ENCODE assay signal across 8 mouse cellular contexts in genomic region chr2:170837824-170838557, GRCm38 (mm10).
DNase-seq lines count a peak whose midpoint lies in the region; ATAC-seq and TF ChIP-seq lines count a peak whose summit lies in the region.

No protein-coding gene starts in this region.

- no peak overlapping the region for H3K4me2 ChIP-seq in liver, embryonic 13.5 days
- H3K4me2 ChIP-seq in intestine, embryonic 16.5 days (ENCODE audit: low read depth, low read length) = no peak overlapping the region

- DNase-seq in ovary, adult 18-20 months (ENCODE audit: low spot score) = peak; percentile 20
- no peak for DNase-seq in ovary, postnatal 10 days (ENCODE audit: low spot score)
- DNase-seq in heart, postnatal 25 days (ENCODE audit: low spot score) = peak; percentile 5
- DNase-seq in liver, embryonic 13.5 days = no peak
- no peak for DNase-seq in left cerebral cortex, adult 8-10 months (ENCODE audit: low spot score in 2 of 2)
- DNase-seq in layer of hippocampus, postnatal 14 days (ENCODE audit: low spot score in 2 of 2) = no peak

- H3K4me3 ChIP-seq in liver, embryonic 13.5 days (replicated peaks) = no peak overlapping the region
- no peak overlapping the region for H3K4me3 ChIP-seq in olfactory bulb, adult 2 months (ENCODE audit: insufficient read depth, low read depth, low read length)
- no peak overlapping the region for H3K4me3 ChIP-seq in intestine, embryonic 16.5 days (ENCODE audit: low read length)

- ATAC-seq in liver, embryonic 13.5 days (ENCODE audit: low read depth) = peak; percentile 47; the same call in 1 of the 2 replicates
- ATAC-seq in intestine, embryonic 16.5 days = no peak

- intact Hi-C loops in heart, postnatal 25 days (cut with DNase I) = no loop called here

- TF ChIP-seq POLR2A in olfactory bulb, adult 2 months (IDR thresholded peaks at IDR 0.05; ENCODE audit: insufficient read depth, low read depth, low read length) = no peak

- H3K4me1 ChIP-seq in liver, embryonic 13.5 days (replicated peaks) = no peaks in the 10 kb centered on the region
- H3K4me1 ChIP-seq in olfactory bulb, adult 2 months (ENCODE audit: control insufficient read depth, insufficient read depth, low read length) = peaks cover 11% of the 10 kb centered on the region; the same call in 1 of the 2 replicates
- no peaks in the 10 kb centered on the region for H3K4me1 ChIP-seq in intestine, embryonic 16.5 days (ENCODE audit: control insufficient read depth, insufficient read depth, low read length)

- H3K27me3 ChIP-seq in liver, embryonic 13.5 days = no peaks in the 10 kb centered on the region
- no peaks in the 10 kb centered on the region for H3K27me3 ChIP-seq in intestine, embryonic 16.5 days (replicated peaks; ENCODE audit: control insufficient read depth, insufficient read depth, low read length)

- 62% methylated on average over 12 of the region's 12 CpGs for WGBS in liver, embryonic 13.5 days (ENCODE audit: insufficient replicate concordance)
- WGBS in olfactory bulb, adult 2 months = 71% methylated on average over 12 of the region's 12 CpGs
- 45% methylated on average over 12 of the region's 12 CpGs for WGBS in intestine, embryonic 16.5 days

- H3K9me3 ChIP-seq in liver, embryonic 13.5 days (replicated peaks) = peaks cover 4% of the 10 kb centered on the region; the same call in 1 of the 2 replicates
- no peaks in the 10 kb centered on the region for H3K9me3 ChIP-seq in intestine, embryonic 16.5 days (ENCODE audit: control insufficient read depth, low read length)

- H3K9ac ChIP-seq in liver, embryonic 13.5 days = no peak overlapping the region
- no peak overlapping the region for H3K9ac ChIP-seq in intestine, embryonic 16.5 days (ENCODE audit: low read depth, low read length)

- no peak for TF ChIP-seq CTCF in olfactory bulb, adult 2 months (IDR thresholded peaks at IDR 0.05; ENCODE audit: insufficient read depth, low read depth, low read length)

- H3K27ac ChIP-seq in liver, embryonic 13.5 days = no peak overlapping the region
- H3K27ac ChIP-seq in olfactory bulb, adult 2 months (ENCODE audit: insufficient read depth, low read depth, low read length) = 0 out of 2 replicates have a peak overlapping the region, but pooled peaks have one; percentile 25
- no peak overlapping the region for H3K27ac ChIP-seq in intestine, embryonic 16.5 days (ENCODE audit: low read length)

- no peaks in the 10 kb centered on the region for H3K36me3 ChIP-seq in liver, embryonic 13.5 days
- H3K36me3 ChIP-seq in intestine, embryonic 16.5 days (ENCODE audit: control insufficient read depth, insufficient read depth, low read length) = no peaks in the 10 kb centered on the region

Comparison
In these comparisons a context has a peak if more than half of its experiments do, and no peak if none do; other contexts are left out.
1. DNase-seq: peak in ovary, adult 18-20 months (single experiment) and heart, postnatal 25 days (single experiment); none in ovary, postnatal 10 days (single experiment), liver, embryonic 13.5 days (single experiment), left cerebral cortex, adult 8-10 months (0 of 2) and layer of hippocampus, postnatal 14 days (0 of 2).